Comparison of ENCODE assay signal across 8 mouse cellular contexts in genomic region chr1:155145620-155146019, GRCm38 (mm10). TPM values are rescaled to one million over a fixed set of nuclear protein-coding genes. Genes with fewer than 3 reads are reported as not detected.
DNase-seq lines count a peak whose midpoint lies in the region; ATAC-seq and TF ChIP-seq lines count a peak whose summit lies in the region.

No protein-coding gene starts in this region.

- no peak for TF ChIP-seq CTCF in liver, postnatal 0 days (IDR thresholded peaks at IDR 0.05; ENCODE audit: low read depth)
- no peak for TF ChIP-seq CTCF in stomach, postnatal 0 days (IDR thresholded peaks at IDR 0.05; ENCODE audit: low read depth)

- WGBS in neural tube, embryonic 15.5 days = 68% methylated on average over 6 of the region's 6 CpGs
- 16% methylated on average over 6 of the region's 6 CpGs for WGBS in liver, postnatal 0 days (ENCODE audit: insufficient replicate concordance)
- 15% methylated on average over 6 of the region's 6 CpGs for WGBS in stomach, postnatal 0 days

- no peaks in the 10 kb centered on the region for H3K9me3 ChIP-seq in neural tube, embryonic 15.5 days (replicated peaks)
- no peaks in the 10 kb centered on the region for H3K9me3 ChIP-seq in liver, postnatal 0 days (ENCODE audit: low read length)
- H3K9me3 ChIP-seq in stomach, postnatal 0 days (ENCODE audit: control insufficient read depth, low read length) = no peaks in the 10 kb centered on the region

- peak overlapping the region; percentile 37; the same call in 1 of the 2 replicates for H3K4me2 ChIP-seq in neural tube, embryonic 15.5 days
- peak overlapping the region; percentile 76 for H3K4me2 ChIP-seq in liver, postnatal 0 days (ENCODE audit: low read depth, low read length)
- peak overlapping the region; percentile 65 for H3K4me2 ChIP-seq in stomach, postnatal 0 days (replicated peaks; ENCODE audit: low read depth)

- TF ChIP-seq EP300 in liver, postnatal 0 days (IDR thresholded peaks at IDR 0.05; ENCODE audit: low read depth) = no peak
- TF ChIP-seq EP300 in stomach, postnatal 0 days (optimal IDR thresholded peaks at IDR 0.05) = no peak

- H3K27ac ChIP-seq in neural tube, embryonic 15.5 days (replicated peaks) = no peak overlapping the region
- peak overlapping the region; percentile 37 for H3K27ac ChIP-seq in liver, postnatal 0 days (ENCODE audit: low read depth)
- peak overlapping the region; percentile 84 for H3K27ac ChIP-seq in stomach, postnatal 0 days (replicated peaks)

- no peaks in the 10 kb centered on the region for H3K27me3 ChIP-seq in neural tube, embryonic 15.5 days (replicated peaks)
- H3K27me3 ChIP-seq in liver, postnatal 0 days (ENCODE audit: insufficient read depth, low read length) = no peaks in the 10 kb centered on the region
- no peaks in the 10 kb centered on the region for H3K27me3 ChIP-seq in stomach, postnatal 0 days (ENCODE audit: control insufficient read depth, insufficient read depth, low read length)

- DNase-seq in neural tube, embryonic 10.5 days (ENCODE audit: extremely low spot score, low spot score) = no peak
- peak; percentile 14 for DNase-seq in forelimb bud, embryonic 11.5 days (ENCODE audit: low read depth, low spot score)
- no peak for DNase-seq in liver, postnatal 0 days
- DNase-seq in stomach, postnatal 0 days (ENCODE audit: low spot score) = peak; percentile 24
- DNase-seq in urinary bladder, postnatal 10 days (ENCODE audit: low spot score) = no peak
- no peak for DNase-seq in gastrocnemius, adult 18-20 months (ENCODE audit: low spot score)
- DNase-seq in ovary, postnatal 36 days (ENCODE audit: low spot score) = no peak

- peak overlapping the region; percentile 25; the same call in 1 of the 2 replicates for H3K4me3 ChIP-seq in neural tube, embryonic 15.5 days (replicated peaks)
- peak overlapping the region; percentile 51 for H3K4me3 ChIP-seq in liver, postnatal 0 days (ENCODE audit: low read depth, low read length)
- H3K4me3 ChIP-seq in stomach, postnatal 0 days (ENCODE audit: low read depth, low read length) = peak overlapping the region; percentile 52

- H3K36me3 ChIP-seq in neural tube, embryonic 15.5 days = no peaks in the 10 kb centered on the region
- no peaks in the 10 kb centered on the region for H3K36me3 ChIP-seq in liver, postnatal 0 days (replicated peaks; ENCODE audit: insufficient read depth, low read length)
- no peaks in the 10 kb centered on the region for H3K36me3 ChIP-seq in stomach, postnatal 0 days (ENCODE audit: control insufficient read depth, insufficient read depth, low read length)

- ATAC-seq in neural tube, embryonic 15.5 days (ENCODE audit: low FRiP score) = no peak
- peak; percentile 58; the same call in 1 of the 2 replicates for ATAC-seq in liver, postnatal 0 days
- peak; percentile 73 for ATAC-seq in stomach, postnatal 0 days (ENCODE audit: low FRiP score, low TSS enrichment)

- H3K4me1 ChIP-seq in neural tube, embryonic 15.5 days = no peaks in the 10 kb centered on the region
- peaks cover 11% of the 10 kb centered on the region; the same call in 1 of the 2 replicates for H3K4me1 ChIP-seq in liver, postnatal 0 days (ENCODE audit: insufficient read depth)
- H3K4me1 ChIP-seq in stomach, postnatal 0 days (replicated peaks; ENCODE audit: control insufficient read depth, insufficient read depth) = no peaks in the 10 kb centered on the region

- H3K9ac ChIP-seq in neural tube, embryonic 15.5 days (replicated peaks) = no peak overlapping the region
- H3K9ac ChIP-seq in liver, postnatal 0 days (replicated peaks) = peak overlapping the region; percentile 59
- peak overlapping the region; percentile 61 for H3K9ac ChIP-seq in stomach, postnatal 0 days (ENCODE audit: low read length)

RNA-seq across cellular contexts. Expression of gene Mr1, which starts 1.0 kb away (rescaled TPM):
- 1.6 and 3.0 TPM in 2 replicates for polyA plus RNA-seq in neural tube, embryonic 15.5 days (2015; fragmentation: Nextera tagmentation; extraction: Ambion mirVana)
- polyA plus RNA-seq in liver, postnatal 0 days (2015; fragmentation: Nextera tagmentation; extraction: Ambion mirVana) = 0.78 and 0.92 TPM in 2 replicates
- polyA plus RNA-seq in stomach, postnatal 0 days (2015; fragmentation: Nextera tagmentation; extraction: Ambion mirVana) = 4.2 and 4.3 TPM in 2 replicates
- 10 to 100 TPM; 13.8 to 14.8 TPM for total RNA-seq in gastrocnemius, adult 18-20 months (2021)

RNA-seq across cellular contexts. Expression of gene Stx6, which starts 12.9 kb away (rescaled TPM):
- 92.6 and 102 TPM in 2 replicates for polyA plus RNA-seq in neural tube, embryonic 15.5 days (2015; fragmentation: Nextera tagmentation; extraction: Ambion mirVana)
- 6.0 and 8.5 TPM in 2 replicates for polyA plus RNA-seq in liver, postnatal 0 days (2015; fragmentation: Nextera tagmentation; extraction: Ambion mirVana)
- polyA plus RNA-seq in stomach, postnatal 0 days (2015; fragmentation: Nextera tagmentation; extraction: Ambion mirVana) = 36.6 and 39.0 TPM in 2 replicates
- 10 to 100 TPM; 11.8 to 13.0 TPM for total RNA-seq in gastrocnemius, adult 18-20 months (2021)

RNA-seq across cellular contexts. Expression of gene Ier5, which starts 46.2 kb away (rescaled TPM):
- polyA plus RNA-seq in neural tube, embryonic 15.5 days (2015; fragmentation: Nextera tagmentation; extraction: Ambion mirVana) = 3.9 and 4.8 TPM in 2 replicates
- polyA plus RNA-seq in liver, postnatal 0 days (2015; fragmentation: Nextera tagmentation; extraction: Ambion mirVana) = 1.5 and 3.2 TPM in 2 replicates
- polyA plus RNA-seq in stomach, postnatal 0 days (2015; fragmentation: Nextera tagmentation; extraction: Ambion mirVana) = 7.3 and 11.2 TPM in 2 replicates
- 10 to 100 TPM in 1 of 2 experiments, 1 to 10 TPM in 1; 4.7 to 19.4 TPM for total RNA-seq in gastrocnemius, adult 18-20 months (2021)

Comparison
In these comparisons a context has a peak if more than half of its experiments do, and no peak if none do; other contexts are left out.
1. DNase-seq: peak in forelimb bud, embryonic 11.5 days (single experiment) and stomach, postnatal 0 days (single experiment); none in neural tube, embryonic 10.5 days (single experiment), liver, postnatal 0 days (single experiment), urinary bladder, postnatal 10 days (single experiment), gastrocnemius, adult 18-20 months (single experiment) and ovary, postnatal 36 days (single experiment).
2. Peak in every context shown above with its lines, with median percentiles within 50 percentile points of each other: H3K4me2 ChIP-seq and H3K4me3 ChIP-seq.